Mouse (Mus musculus) midbrain, postnatal 0 days (tissue): ENCODE data around the gene Ptprf. TPM values are rescaled to one million over a fixed set of nuclear protein-coding genes. Genes with fewer than 3 reads are reported as not detected.

Source experiments
- ATAC-seq: fragments of 200-750 bp; cut with Nextera tagmentation; 2 replicates; pipeline ENCODE4 v1.8.0; 2017; ENCODE audit warnings: moderate number of reproducible peaks, mild to moderate bottlenecking, moderate TSS enrichment, moderate library complexity; ENCODE audit not compliant: low FRiP score
- DNase-seq: peaks from one replicate; pipeline ENCODE4 v3.0.0-alpha.2; 2015; ENCODE audit warnings: low spot score
- H3K27ac ChIP-seq: fragments of 300-500 bp; sonication (generic); 2 replicates; pipeline ENCODE4 v1.5.1; 2014; ENCODE audit warnings: low read depth, mild to moderate bottlenecking, low read length, mixed read lengths
- H3K27me3 ChIP-seq: fragments of 300-500 bp; sonication (generic); 2 replicates; pipeline ENCODE4 v1.6.1; 2014; ENCODE audit warnings: low read length, control low read depth, mixed read lengths; ENCODE audit not compliant: insufficient read depth
- H3K36me3 ChIP-seq: fragments of 300-500 bp; sonication (generic); 2 replicates; pipeline ENCODE4 v1.6.1; 2014; ENCODE audit warnings: low read length, control low read depth, mixed read lengths; ENCODE audit not compliant: insufficient read depth
- H3K4me1 ChIP-seq: fragments of 300-500 bp; sonication (generic); 2 replicates; pipeline ENCODE4 v1.6.1; 2014; ENCODE audit warnings: mild to moderate bottlenecking, control low read depth, antibody characterized with exemption, low read length, mixed read lengths; ENCODE audit not compliant: insufficient read depth
- H3K4me2 ChIP-seq: fragments of 300-500 bp; sonication (generic); 2 replicates; pipeline ENCODE4 v1.6.1; 2014; ENCODE audit warnings: low read depth, mild to moderate bottlenecking, low read length, mixed read lengths; ENCODE audit not compliant: poor library complexity, severe bottlenecking
- H3K4me3 ChIP-seq: fragments of 300-500 bp; sonication (generic); 2 replicates; pipeline ENCODE4 v1.5.1; 2014; ENCODE audit warnings: low read depth, mild to moderate bottlenecking, low read length, moderate library complexity
- H3K9ac ChIP-seq: fragments of 300-500 bp; sonication (generic); replicated peaks from 2 replicates; pipeline ENCODE4 v1.6.1; 2014; ENCODE audit warnings: mild to moderate bottlenecking, low read length, moderate library complexity, mixed read lengths; ENCODE audit not compliant: poor library complexity, severe bottlenecking
- H3K9me3 ChIP-seq: fragments of 300-500 bp; sonication (generic); 2 replicates; pipeline ENCODE4 v1.6.1; 2016; ENCODE audit warnings: low read length, control low read depth
- CTCF ChIP-seq: IDR thresholded peaks from 2 replicates; pipeline ENCODE4 v1.5.1; 2016; ENCODE audit warnings: antibody characterized with exemption, mild to moderate bottlenecking
- WGBS: fragments of 180-500 bp; shearing (Covaris S2); extraction: QIAGEN DNeasy Blood & Tissue Kit; methylation state at CpG from one replicate; pipeline ENCODE4 v1.1.7; 2014; 5-methylcytosine and 5-hydroxymethylcytosine counted together
- polyA plus RNA-seq: library from polyadenylated mRNA; unstranded; fragments of >200 nt; fragmentation: Nextera tagmentation; extraction: Ambion mirVana; gene quantifications from 2 replicates; pipeline ENCODE4 v1.2.1, GENCODE M21; 2015
- total RNA-seq: library from RNA; depleted of rRNA; stranded (reverse); fragments of >200 nt; gene quantifications from 2 replicates; pipeline ENCODE4 v1.2.3, GENCODE M21; 2014

Gene Ptprf
- total and polyA plus RNA-seq, 2 experiments from 2014 or later = 48.1 to 186 TPM

GRCm38 (mm10) chr4:118243791-118244190 lies 47.4 kb downstream of the Ptprf start:
- H3K36me3 ChIP-seq = peaks cover 38% of the 10 kb centered on the region
- H3K4me1 ChIP-seq = no peaks in the 10 kb centered on the region
- H3K27ac ChIP-seq = no peak overlapping the region
- no peak overlapping the region for H3K4me2 ChIP-seq
- WGBS = 67% methylated on average over 7 of the region's 7 CpGs
- H3K4me3 ChIP-seq = no peak overlapping the region
- DNase-seq (no peak), ATAC-seq (no peak)
- 0 out of 2 replicates have a peak overlapping the region, but pooled peaks have one; percentile 13 for H3K9ac ChIP-seq
- TF ChIP-seq CTCF = no peak
- no peaks in the 10 kb centered on the region for H3K9me3 ChIP-seq
- no peaks in the 10 kb centered on the region for H3K27me3 ChIP-seq

- Histone ChIP-seq H3K27me3 (no peaks in the 10 kb centered on the region), H3K9me3 (no peaks in the 10 kb centered on the region), H3K4me2 (no peak overlapping the region), H3K36me3 (peaks cover 34% of the 10 kb centered on the region), H3K27ac (no peak overlapping the region), H3K4me1 (no peaks in the 10 kb centered on the region), H3K4me3 (no peak overlapping the region), H3K9ac (no peak overlapping the region)
- ATAC-seq (no peak), DNase-seq (no peak)
- no peak for TF ChIP-seq CTCF
- 67% methylated on average over 11 of the region's 11 CpGs for WGBS
Observed at GRCm38 (mm10) chr4:118243298-118243697, 47.9 kb downstream of the Ptprf start.

- H3K4me2 ChIP-seq = no peak overlapping the region
- no peak overlapping the region for H3K9ac ChIP-seq
- H3K36me3 ChIP-seq = peaks cover 38% of the 10 kb centered on the region
- no peaks in the 10 kb centered on the region for H3K9me3 ChIP-seq
- WGBS = 92% methylated on average over 15 of the region's 16 CpGs
- DNase-seq = no peak
- no peak for TF ChIP-seq CTCF
- no peak for ATAC-seq
- H3K4me1 ChIP-seq = no peaks in the 10 kb centered on the region
- H3K27me3 ChIP-seq = no peaks in the 10 kb centered on the region
- no peak overlapping the region for H3K4me3 ChIP-seq
- no peak overlapping the region for H3K27ac ChIP-seq
Observed at GRCm38 (mm10) chr4:118239960-118240689, 51.1 kb downstream of the Ptprf start.

GRCm38 (mm10) chr4:118238666-118239065 lies 52.5 kb downstream of the Ptprf start:
- Histone ChIP-seq H3K36me3 (peaks cover 40% of the 10 kb centered on the region), H3K9me3 (no peaks in the 10 kb centered on the region), H3K27ac (no peak overlapping the region), H3K9ac (no peak overlapping the region), H3K4me2 (no peak overlapping the region), H3K4me3 (no peak overlapping the region), H3K27me3 (no peaks in the 10 kb centered on the region), H3K4me1 (no peaks in the 10 kb centered on the region)
- no peak for TF ChIP-seq CTCF
- WGBS = 83% methylated on average over 6 of the region's 6 CpGs
- ATAC-seq (no peak), DNase-seq (no peak)

DNA sequence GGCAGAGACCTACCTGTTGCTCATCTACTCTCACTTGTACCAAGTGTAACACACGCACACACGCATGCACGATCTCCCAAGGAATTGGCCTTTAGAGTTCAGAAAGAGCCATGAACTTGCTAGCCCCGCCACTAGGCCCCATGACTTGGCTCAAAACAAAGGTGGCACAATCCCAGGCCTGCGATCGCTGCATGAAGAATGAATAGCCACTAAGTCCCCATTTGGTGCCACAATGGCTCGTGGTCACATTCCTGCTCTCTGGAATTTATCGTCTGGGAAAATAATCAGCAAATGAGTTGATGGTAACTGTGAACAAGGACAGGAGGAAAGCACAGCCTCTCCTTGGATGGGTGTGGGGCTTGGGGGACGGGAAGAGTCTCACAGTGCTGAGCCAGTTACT lies 54.3 kb downstream of the Ptprf start:
- H3K27ac ChIP-seq = no peak overlapping the region
- H3K4me3 ChIP-seq = no peak overlapping the region
- H3K27me3 ChIP-seq = no peaks in the 10 kb centered on the region
- peaks cover 47% of the 10 kb centered on the region for H3K36me3 ChIP-seq
- DNase-seq (no peak), ATAC-seq (no peak)
- H3K4me1 ChIP-seq = no peaks in the 10 kb centered on the region
- 56% methylated on average over 9 of the region's 9 CpGs for WGBS
- H3K9me3 ChIP-seq = no peaks in the 10 kb centered on the region
- TF ChIP-seq CTCF = no peak
- H3K9ac ChIP-seq = no peak overlapping the region
- no peak overlapping the region for H3K4me2 ChIP-seq

- peaks cover 62% of the 10 kb centered on the region for H3K36me3 ChIP-seq
- no peak overlapping the region for H3K9ac ChIP-seq
- H3K9me3 ChIP-seq = no peaks in the 10 kb centered on the region
- no peak for DNase-seq
- H3K4me2 ChIP-seq = no peak overlapping the region
- no peaks in the 10 kb centered on the region for H3K4me1 ChIP-seq
- no peak for ATAC-seq
- no peak overlapping the region for H3K27ac ChIP-seq
- 84% methylated on average over 11 of the region's 11 CpGs for WGBS
- H3K27me3 ChIP-seq = no peaks in the 10 kb centered on the region
- TF ChIP-seq CTCF = no peak
- H3K4me3 ChIP-seq = no peak overlapping the region
Observed at GRCm38 (mm10) chr4:118234711-118235388, 56.4 kb downstream of the Ptprf start.
